Mouse (Mus musculus) cortical plate, adult 2 months (tissue): Measurements from ENCODE around the gene Lmntd2.

Source experiments
- CTCF ChIP-seq: fragments of 200-500 bp; IDR thresholded peaks from 2 replicates; pipeline ENCODE4 v1.5.1; 2011; ENCODE audit warnings: mild to moderate bottlenecking, control low read depth, low read length; ENCODE audit not compliant: insufficient read depth; ENCODE audit errors: extremely low read depth
- POLR2A ChIP-seq: fragments of 200-500 bp; IDR thresholded peaks from 2 replicates; pipeline ENCODE4 v1.6.1; 2011; ENCODE audit warnings: mild to moderate bottlenecking, low read length, control low read depth; ENCODE audit not compliant: insufficient read depth; ENCODE audit errors: extremely low read depth

DNA sequence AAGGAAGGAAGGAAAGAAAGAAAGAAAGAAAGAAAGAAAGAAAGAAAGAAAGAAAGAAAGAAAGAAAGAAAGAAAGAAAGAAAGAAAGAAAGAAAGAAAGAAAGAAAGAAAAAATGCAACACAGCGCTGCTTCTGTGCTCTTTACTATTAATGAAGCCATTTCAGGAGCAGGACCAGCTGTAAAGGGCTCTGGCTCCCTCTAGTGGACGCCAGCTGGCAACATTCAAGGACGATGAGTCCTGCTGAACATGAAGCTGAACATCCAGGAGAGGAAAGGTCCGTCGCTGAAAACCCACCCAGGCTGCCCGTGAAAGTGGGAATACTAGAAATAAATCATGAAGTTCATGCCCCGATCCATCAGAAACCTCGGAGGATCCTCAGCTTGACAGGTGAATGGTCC lies 37.7 kb downstream of the Lmntd2 start:
- TF ChIP-seq CTCF (peak; percentile 99), POLR2A (no peak)
